Mouse (Mus musculus) cerebellum, postnatal 4 days (tissue): ENCODE measurements around the gene AC141477.1.

Experiments used
- DNase-seq, 2 experiments: peaks; one replicate each; pipeline ENCODE4 v3.0.0; 2022; ENCODE audit warnings: low spot score in 2 of 2, mixed read lengths in 1 of 2

AC141477.1 gene

DNA sequence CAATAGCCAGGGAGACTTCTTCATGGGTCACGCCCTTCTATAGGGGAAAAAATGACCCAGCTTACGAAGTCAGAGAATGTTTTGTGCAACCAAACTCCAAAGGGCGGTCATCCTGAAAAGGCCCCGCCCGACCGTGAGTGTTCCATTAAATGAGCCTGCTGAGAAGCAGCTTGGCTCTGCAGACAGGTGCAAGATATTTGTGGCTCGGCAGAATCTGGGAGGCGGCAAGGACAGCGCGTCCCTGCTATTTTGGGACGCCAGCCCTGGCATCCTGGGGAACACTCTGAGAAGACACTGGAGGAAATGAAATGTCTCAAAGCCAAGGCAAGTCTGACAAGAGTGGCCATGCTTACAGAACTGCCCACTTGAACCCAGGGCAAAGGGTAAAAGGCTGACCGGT, 23.4 kb downstream of the AC141477.1 start:
- DNase-seq, result no peak

DNA sequence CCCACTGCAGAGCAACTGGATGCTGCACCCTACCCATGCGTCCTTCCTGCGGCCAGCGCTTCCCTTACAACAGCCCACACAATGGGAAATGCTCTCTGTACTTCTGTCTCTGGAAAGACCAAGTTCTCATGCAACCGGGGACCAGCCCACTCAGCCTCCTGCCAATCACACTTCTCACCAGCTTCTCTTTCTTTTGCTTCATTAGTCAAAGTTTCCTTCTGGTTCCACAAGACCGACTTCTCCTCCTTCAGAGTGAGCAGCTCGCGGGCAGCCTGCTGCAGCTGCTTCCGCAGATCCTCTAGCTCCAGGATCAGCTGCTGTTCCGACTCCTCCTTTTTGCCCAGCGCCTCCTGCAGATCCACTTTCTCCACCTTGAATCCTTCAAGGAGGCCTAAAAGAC, 31.7 kb downstream of the AC141477.1 start:
- DNase-seq, result no peak

DNA sequence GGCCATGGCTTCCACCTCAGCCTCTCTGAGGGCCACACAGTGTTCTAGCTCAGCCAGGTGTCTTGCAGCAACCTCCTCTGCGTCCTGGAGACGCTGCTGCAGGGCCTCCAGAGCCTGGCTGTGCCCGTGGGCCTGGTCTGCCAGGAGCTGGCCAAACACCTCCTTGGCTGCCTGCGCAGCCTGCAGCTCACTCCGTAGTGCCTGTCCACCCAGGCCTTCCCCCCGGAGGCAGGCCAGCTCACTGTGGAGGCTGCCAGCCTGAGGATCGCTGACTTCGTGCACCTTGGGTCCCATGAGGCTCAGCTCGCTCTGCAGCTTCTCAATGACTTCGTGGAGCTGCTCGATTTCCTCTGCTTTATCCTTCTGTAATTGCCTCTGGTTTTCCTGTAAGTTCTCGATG, 47.6 kb downstream of the AC141477.1 start:
- DNase-seq, result no peak

DNA sequence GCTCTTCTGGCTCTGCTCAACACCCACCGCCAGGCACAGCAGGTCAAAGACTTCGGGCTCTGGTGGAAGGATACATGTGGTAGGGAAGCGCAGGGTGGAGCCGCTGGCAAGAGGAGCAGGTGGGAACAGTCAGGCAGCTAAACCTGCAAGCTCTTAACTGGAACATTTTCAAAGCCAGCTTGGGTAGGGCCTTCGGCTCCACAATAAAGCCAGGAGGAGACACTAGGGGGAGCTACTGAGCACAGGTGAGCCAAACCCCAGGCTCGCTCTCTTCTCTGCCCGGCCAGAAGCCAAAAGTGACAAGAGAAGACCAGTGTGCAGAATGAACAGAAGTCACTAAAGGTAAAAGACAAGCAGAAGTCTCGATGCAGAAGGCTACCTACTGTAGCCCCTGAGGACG, 48.5 kb downstream of the AC141477.1 start:
- DNase-seq, result no peak

DNA sequence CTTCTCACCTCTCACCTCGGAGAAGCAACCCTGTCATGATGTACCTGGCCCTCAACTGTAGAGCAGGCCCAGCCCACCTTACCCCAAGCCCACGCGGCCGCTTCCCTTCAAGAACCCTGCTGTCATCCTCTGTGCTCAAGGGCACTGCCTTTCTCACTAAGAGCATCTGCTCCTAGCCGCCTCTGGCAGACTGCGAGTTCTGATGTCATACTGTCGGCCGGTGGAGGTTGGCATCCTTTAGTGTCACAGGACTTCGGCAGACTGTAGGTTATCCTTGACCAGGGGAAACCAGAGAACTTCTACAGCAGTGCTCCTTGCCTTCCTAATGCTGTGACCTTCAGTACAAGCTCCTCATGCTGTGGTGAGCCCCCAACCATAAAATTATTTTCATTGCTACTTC, 49.1 kb downstream of the AC141477.1 start:
- DNase-seq, result no peak
